Mouse (Mus musculus) stomach, embryonic 16.5 days (tissue): ENCODE data around the gene Scube1. TPM values are rescaled to one million over a fixed set of nuclear protein-coding genes. Genes with fewer than 3 reads are reported as not detected.
A peak's percentile ranks its signal among the peaks of the same experiment; 100 is the strongest.

ENCODE experiments used
- ATAC-seq: fragments of 200-750 bp; cut with Nextera tagmentation; 2 replicates; pipeline ENCODE4 v1.8.0; 2017; ENCODE audit warnings: moderate number of reproducible peaks, moderate TSS enrichment; ENCODE audit not compliant: insufficient read depth, low FRiP score
- H3K27ac ChIP-seq: fragments of 300-500 bp; sonication (generic); 2 replicates; pipeline ENCODE4 v1.5.1; 2014; ENCODE audit warnings: low read length
- H3K27me3 ChIP-seq: fragments of 300-500 bp; sonication (generic); 2 replicates; pipeline ENCODE4 v1.6.1; 2014; ENCODE audit warnings: low read length, control low read depth, mixed read lengths; ENCODE audit not compliant: control insufficient read depth, insufficient read depth
- H3K36me3 ChIP-seq: fragments of 300-500 bp; sonication (generic); 2 replicates; pipeline ENCODE4 v1.6.1; 2014; ENCODE audit warnings: low read length; ENCODE audit not compliant: control insufficient read depth, insufficient read depth
- H3K4me1 ChIP-seq: fragments of 300-500 bp; sonication (generic); 2 replicates; pipeline ENCODE4 v1.6.1; 2014; ENCODE audit warnings: low read length, control low read depth, mixed read lengths; ENCODE audit not compliant: control insufficient read depth, insufficient read depth
- H3K4me2 ChIP-seq: fragments of 300-500 bp; sonication (generic); 2 replicates; pipeline ENCODE4 v1.6.1; 2014; ENCODE audit warnings: low read depth, low read length, mixed read lengths
- H3K4me3 ChIP-seq: fragments of 300-500 bp; sonication (generic); replicated peaks from 2 replicates; pipeline ENCODE4 v1.5.1; 2014; ENCODE audit warnings: mild to moderate bottlenecking, low read length
- H3K9ac ChIP-seq: fragments of 300-500 bp; sonication (generic); 2 replicates; pipeline ENCODE4 v1.6.1; 2014; ENCODE audit warnings: low read length
- H3K9me3 ChIP-seq: fragments of 300-500 bp; sonication (generic); replicated peaks from 2 replicates; pipeline ENCODE4 v1.6.1; 2016; ENCODE audit warnings: low read length, control low read depth; ENCODE audit not compliant: control insufficient read depth
- WGBS: fragments of 180-500 bp; shearing (Covaris S2); extraction: QIAGEN DNeasy Blood & Tissue Kit; methylation state at CpG from one replicate; pipeline ENCODE4 v1.1.7; 2014; 5-methylcytosine and 5-hydroxymethylcytosine counted together
- polyA plus RNA-seq: library from polyadenylated mRNA; unstranded; fragments of >200 nt; fragmentation: Nextera tagmentation; extraction: Ambion mirVana; gene quantifications from 2 replicates; pipeline ENCODE4 v1.2.1, GENCODE M21; 2015

Scube1 gene
- polyA plus RNA-seq, 1 experiment from 2014 or later, result 12.9 TPM

- Histone ChIP-seq H3K4me2 (no peak overlapping the region), H3K9ac (no peak overlapping the region), H3K4me1 (no peaks in the 10 kb centered on the region), H3K9me3 (no peaks in the 10 kb centered on the region), H3K4me3 (no peak overlapping the region), H3K27me3 (no peaks in the 10 kb centered on the region), H3K27ac (no peak overlapping the region), H3K36me3 (no peaks in the 10 kb centered on the region)
- WGBS, result 62% methylated on average over 13 of the region's 13 CpGs
- no peak for ATAC-seq
Observed at GRCm38 (mm10) chr15:83602372-83603045, 122.3 kb downstream of the Scube1 start.

DNA sequence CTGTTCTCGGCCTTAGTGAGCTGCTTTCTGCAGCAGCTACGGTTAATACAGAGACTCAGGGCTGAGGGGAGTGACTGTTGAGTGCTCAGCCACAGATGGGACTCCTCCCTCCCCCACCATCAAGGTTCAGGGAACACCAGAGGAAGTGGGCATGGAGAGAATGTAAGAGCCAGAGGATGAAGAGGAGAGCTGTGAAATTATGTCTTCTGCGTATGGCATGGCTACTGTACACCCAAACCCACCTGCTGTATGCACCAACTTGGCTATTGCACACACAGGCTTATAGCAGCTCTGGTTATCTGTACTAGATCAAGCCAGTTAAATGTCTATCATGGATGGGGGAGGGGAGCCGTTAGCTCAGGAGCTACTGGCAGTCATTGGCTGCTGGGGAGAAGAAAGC, 123.6 kb downstream of the Scube1 start:
- ATAC-seq, result no peak
- H3K4me3 ChIP-seq, result no peak overlapping the region
- H3K9me3 ChIP-seq, result no peaks in the 10 kb centered on the region
- no peaks in the 10 kb centered on the region for H3K4me1 ChIP-seq
- 67% methylated on average over 4 of the region's 4 CpGs for WGBS
- H3K4me2 ChIP-seq, result no peak overlapping the region
- no peak overlapping the region for H3K27ac ChIP-seq
- no peaks in the 10 kb centered on the region for H3K27me3 ChIP-seq
- no peaks in the 10 kb centered on the region for H3K36me3 ChIP-seq
- no peak overlapping the region for H3K9ac ChIP-seq

DNA sequence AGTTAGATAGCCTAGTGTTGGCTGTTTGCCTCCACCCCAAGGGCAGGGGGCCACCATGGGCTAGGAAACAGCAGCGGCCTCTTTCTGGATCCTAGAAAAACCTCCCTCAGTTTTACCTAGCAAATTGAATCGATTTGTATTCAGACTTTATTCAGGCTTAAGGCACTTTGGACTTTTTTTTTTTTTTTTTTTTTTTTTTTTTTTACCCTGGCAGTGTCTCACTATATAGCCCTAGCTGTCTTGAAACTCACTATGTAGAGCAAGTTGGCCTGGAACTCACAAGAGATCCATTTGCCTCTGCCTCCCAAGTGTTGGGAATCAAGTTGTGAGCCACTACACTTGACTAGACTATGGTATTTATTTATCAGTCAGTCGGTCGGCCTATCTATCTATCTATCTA, 128.0 kb downstream of the Scube1 start:
- Histone ChIP-seq H3K36me3 (no peaks in the 10 kb centered on the region), H3K4me1 (peaks cover 27% of the 10 kb centered on the region), H3K27ac (no peak overlapping the region), H3K9me3 (no peaks in the 10 kb centered on the region), H3K4me3 (no peak overlapping the region), H3K9ac (no peak overlapping the region), H3K4me2 (no peak overlapping the region), H3K27me3 (no peaks in the 10 kb centered on the region)
- no peak for ATAC-seq
- 87% methylated on average over 4 of the region's 4 CpGs for WGBS

DNA sequence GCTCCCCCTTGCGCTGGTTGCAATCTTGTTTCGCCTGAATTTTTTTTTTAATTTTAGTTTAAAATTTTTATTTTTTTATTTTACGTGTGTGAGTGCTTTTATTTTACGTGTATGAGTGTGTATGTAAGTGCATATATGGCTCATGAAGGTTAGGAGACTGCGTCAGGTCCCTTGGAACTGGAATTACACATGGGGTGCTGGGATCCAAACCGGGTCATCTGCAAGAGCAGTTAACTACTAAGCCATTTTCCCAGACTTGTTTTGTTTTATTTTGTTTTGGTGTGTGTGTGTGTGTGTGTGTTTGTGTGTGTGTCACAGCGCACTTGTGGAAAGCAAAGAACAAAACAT, 129.5 kb downstream of the Scube1 start:
- no peak for ATAC-seq
- no peaks in the 10 kb centered on the region for H3K27me3 ChIP-seq
- 34% methylated on average over 7 of the region's 7 CpGs for whole genome bisulfite sequencing
- peak overlapping the region; percentile 90 for H3K4me3 ChIP-seq
- H3K9ac ChIP-seq, result peak overlapping the region; percentile 89
- H3K27ac ChIP-seq, result no peak overlapping the region
- peaks cover 30% of the 10 kb centered on the region for H3K4me1 ChIP-seq
- peak overlapping the region; percentile 97 for H3K4me2 ChIP-seq
- H3K36me3 ChIP-seq, result no peaks in the 10 kb centered on the region
- H3K9me3 ChIP-seq, result no peaks in the 10 kb centered on the region

GRCm38 (mm10) chr15:83594513-83595363, 130.1 kb downstream of the Scube1 start, which contains the start of gene Ttll12:
TSS of gene Ttll12 (minus strand) at chr15:83595157.
- H3K9ac ChIP-seq, result peak within 1 kb of the TSS; percentile 89
- H3K4me3 ChIP-seq, result peak within 1 kb of the TSS; percentile 90
- H3K4me2 ChIP-seq, result peak within 1 kb of the TSS; percentile 97
- peak within 1 kb of the TSS; percentile 85; the same call in 1 of the 2 replicates for H3K27ac ChIP-seq
- H3K4me1 ChIP-seq, result peaks cover 31% of the 10 kb centered on the region
- ATAC-seq, result peak; percentile 94
- H3K36me3 ChIP-seq, result no peaks in the 10 kb centered on the region
- H3K9me3 ChIP-seq, result no peaks in the 10 kb centered on the region
- under 1% methylated on average over 68 of the region's 68 CpGs for WGBS
- H3K27me3 ChIP-seq, result no peaks in the 10 kb centered on the region

GRCm38 (mm10) chr15:83593702-83594512, 130.9 kb downstream of the Scube1 start:
- Histone ChIP-seq H3K9me3 (no peaks in the 10 kb centered on the region), H3K4me3 (peak overlapping the region; percentile 90), H3K27ac (peak overlapping the region; percentile 85), H3K9ac (peak overlapping the region; percentile 89), H3K4me1 (peaks cover 31% of the 10 kb centered on the region), H3K27me3 (no peaks in the 10 kb centered on the region), H3K36me3 (no peaks in the 10 kb centered on the region), H3K4me2 (peak overlapping the region; percentile 97)
- peak; percentile 67 for ATAC-seq
- WGBS, result 8% methylated on average over 19 of the region's 19 CpGs

DNA sequence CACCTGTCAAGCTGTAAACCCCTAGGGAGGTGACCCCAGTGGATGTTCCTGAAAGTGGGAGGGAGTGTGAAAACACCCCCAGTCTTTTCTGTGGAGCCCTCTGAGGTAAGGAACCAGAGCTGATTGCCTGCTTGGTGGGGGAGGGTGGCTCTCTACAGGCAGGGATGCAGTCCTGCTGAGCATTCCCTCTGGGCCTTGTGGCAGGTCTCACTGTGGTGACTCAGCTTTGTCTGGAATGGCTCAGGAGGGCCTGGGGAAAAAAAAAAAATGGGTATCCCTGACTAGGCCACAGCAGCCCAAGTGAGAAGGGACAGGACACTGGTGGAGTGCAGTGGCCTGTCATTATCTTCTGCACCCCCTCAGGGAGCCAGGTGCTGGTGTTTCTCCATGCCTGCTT, 131.6 kb downstream of the Scube1 start:
- Histone ChIP-seq H3K4me2 (peak overlapping the region; percentile 97), H3K9ac (peak overlapping the region; percentile 89), H3K4me3 (peak overlapping the region; percentile 90; the same call in 1 of the 2 replicates), H3K27ac (peak overlapping the region; percentile 85), H3K4me1 (peaks cover 31% of the 10 kb centered on the region), H3K27me3 (no peaks in the 10 kb centered on the region), H3K36me3 (peaks cover 4% of the 10 kb centered on the region), H3K9me3 (no peaks in the 10 kb centered on the region)
- no peak for ATAC-seq

DNA sequence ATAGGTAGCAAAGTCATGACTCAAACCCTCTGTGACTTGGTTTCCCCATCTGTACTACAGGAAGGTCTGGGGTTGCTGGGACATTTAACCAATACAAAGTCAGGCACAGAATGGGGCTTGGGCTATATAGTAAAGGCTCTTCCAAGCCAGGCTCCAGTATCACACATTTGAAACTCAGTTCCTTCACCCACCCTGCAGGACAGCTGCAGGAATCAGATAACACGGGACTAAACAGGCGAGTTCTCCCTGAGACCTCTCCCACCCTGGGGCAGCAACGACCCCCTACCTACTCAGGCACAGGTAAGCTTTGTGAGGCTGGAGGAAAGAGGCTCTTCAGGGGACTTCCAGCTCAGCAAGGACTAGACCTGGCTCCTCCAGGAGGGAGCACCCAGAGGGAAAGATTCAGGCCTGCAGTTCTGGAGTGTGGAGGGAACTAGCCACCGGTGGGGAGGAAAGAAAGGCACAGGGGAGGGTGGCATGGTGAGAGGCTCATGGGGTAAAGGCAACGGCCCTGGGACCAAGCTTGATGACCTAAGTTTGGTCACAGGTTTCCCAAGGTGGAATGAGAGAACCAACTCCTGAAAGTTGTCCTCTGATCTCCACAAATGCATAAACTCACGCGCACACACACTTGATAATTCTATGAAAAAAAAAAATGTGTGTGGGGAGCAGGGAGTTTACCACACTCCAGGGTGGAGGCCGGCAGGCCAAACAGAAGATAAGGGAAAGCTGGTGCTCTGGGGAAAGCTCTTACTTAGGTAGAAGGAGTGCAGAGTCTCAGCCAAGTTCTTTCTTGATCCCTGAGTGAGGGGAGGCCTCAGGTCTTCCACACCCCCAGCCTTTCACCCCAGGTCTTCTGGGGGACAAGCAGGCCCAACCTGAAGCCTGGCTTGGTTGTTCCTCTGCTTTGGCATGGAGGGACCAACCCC, 132.3 kb downstream of the Scube1 start:
- peaks cover 5% of the 10 kb centered on the region for H3K36me3 ChIP-seq
- 51% methylated on average over 8 of the region's 8 CpGs for WGBS

More for the DNA sequence above, 132.3 kb downstream of the Scube1 start:
- Histone ChIP-seq H3K4me2 (peak overlapping the region; percentile 97), H3K4me3 (0 out of 2 replicates have a peak overlapping the region, but pooled peaks have one; percentile 90), H3K27me3 (no peaks in the 10 kb centered on the region), H3K9ac (peak overlapping the region; percentile 89), H3K4me1 (peaks cover 31% of the 10 kb centered on the region), H3K9me3 (no peaks in the 10 kb centered on the region), H3K27ac (peak overlapping the region; percentile 87)
- no peak for ATAC-seq
